In genomic region chr6:87428487-87429044, GRCm38 (mm10) we compare ENCODE assay signal across 33 mouse cellular contexts. TPM values are rescaled to one million over a fixed set of nuclear protein-coding genes. Genes with fewer than 3 reads are reported as not detected.
DNase-seq lines count a peak whose midpoint lies in the region; ATAC-seq and TF ChIP-seq lines count a peak whose summit lies in the region.
"Had no signal": no experiment of that assay in that cellular context is flagged by ENCODE, and none has a peak within 500 bp of the region (broad histone marks: within the 10 kb centered on the region; RNA-seq: fewer than 3 reads in every experiment).

Gene Bmp10, plus strand, starts transcription at chr6:87428994.

- H3K4me1 ChIP-seq in lung, embryonic 14.5 days (ENCODE audit: insufficient read depth): no peaks in the 10 kb centered on the region
- peaks cover 9% of the 10 kb centered on the region for H3K4me1 ChIP-seq in heart, embryonic 16.5 days (ENCODE audit: control insufficient read depth, insufficient read depth, low read length)
- H3K4me1 ChIP-seq in hindbrain, embryonic 16.5 days (ENCODE audit: control insufficient read depth, insufficient read depth, low read depth, low read length): no peaks in the 10 kb centered on the region
- H3K4me1 ChIP-seq: embryonic facial prominence, embryonic 10.5 days; intestine, embryonic 15.5 days had no signal

- no peaks in the 10 kb centered on the region for H3K36me3 ChIP-seq in lung, embryonic 14.5 days (ENCODE audit: insufficient read depth)
- H3K36me3 ChIP-seq in heart, embryonic 16.5 days (ENCODE audit: control insufficient read depth, insufficient read depth): no peaks in the 10 kb centered on the region
- H3K36me3 ChIP-seq in hindbrain, embryonic 16.5 days (ENCODE audit: control insufficient read depth, insufficient read depth, low read length): no peaks in the 10 kb centered on the region
- H3K36me3 ChIP-seq: embryonic facial prominence, embryonic 10.5 days; hindbrain, embryonic 15.5 days; intestine, embryonic 15.5 days; midbrain, embryonic 10.5 days; neural tube, embryonic 13.5 days had no signal

- TF ChIP-seq CTCF in lung, embryonic 14.5 days (IDR thresholded peaks at IDR 0.05; ENCODE audit: low read depth): no peak

- H3K9ac ChIP-seq in lung, embryonic 14.5 days: no peak within 1 kb of the TSS
- H3K9ac ChIP-seq in heart, embryonic 16.5 days (ENCODE audit: low read length): peak within 1 kb of the TSS; percentile 50
- no peak within 1 kb of the TSS for H3K9ac ChIP-seq in hindbrain, embryonic 16.5 days (ENCODE audit: low read depth, low read length)
- H3K9ac ChIP-seq: hindbrain, embryonic 15.5 days; intestine, embryonic 15.5 days; liver, embryonic 14.5 days; neural tube, embryonic 13.5 days had no signal

- H3K27me3 ChIP-seq in lung, embryonic 14.5 days (ENCODE audit: insufficient read depth, low read length): no peaks in the 10 kb centered on the region
- peaks cover 38% of the 10 kb centered on the region for H3K27me3 ChIP-seq in heart, embryonic 16.5 days (ENCODE audit: control insufficient read depth, insufficient read depth, low read length)
- H3K27me3 ChIP-seq in hindbrain, embryonic 16.5 days (replicated peaks; ENCODE audit: control insufficient read depth, insufficient read depth, low read length): no peaks in the 10 kb centered on the region
- H3K27me3 ChIP-seq: hindbrain, embryonic 15.5 days; intestine, embryonic 15.5 days; neural tube, embryonic 13.5 days had no signal

- no peaks in the 10 kb centered on the region for H3K9me3 ChIP-seq in lung, embryonic 14.5 days (ENCODE audit: low read depth, low read length)
- no peaks in the 10 kb centered on the region for H3K9me3 ChIP-seq in heart, embryonic 16.5 days (replicated peaks; ENCODE audit: control insufficient read depth, low read length)
- no peaks in the 10 kb centered on the region for H3K9me3 ChIP-seq in hindbrain, embryonic 16.5 days (ENCODE audit: control insufficient read depth, low read length)
- H3K9me3 ChIP-seq: embryonic facial prominence, embryonic 10.5 days; hindbrain, embryonic 15.5 days; intestine, embryonic 15.5 days; midbrain, embryonic 10.5 days; neural tube, embryonic 13.5 days had no signal

- 38% methylated on average over 7 of the region's 7 CpGs for WGBS in lung, embryonic 14.5 days
- 43% methylated on average over 7 of the region's 7 CpGs for WGBS in heart, embryonic 16.5 days
- WGBS in hindbrain, embryonic 16.5 days: 78% methylated on average over 7 of the region's 7 CpGs

- DNase-seq in lung, embryonic 14.5 days: peak; percentile 17
- DNase-seq in lung, postnatal 36 days: no peak
- no peak for DNase-seq in heart, postnatal 4 days
- no peak for DNase-seq in kidney, adult 9 months
- DNase-seq in retina, embryonic 14.5 days (ENCODE audit: low spot score): no peak
- DNase-seq: adrenal gland, postnatal 25 days; cerebellum, adult 8-10 months; gastrocnemius, postnatal 10 days; kidney, postnatal 36 days; layer of hippocampus, postnatal 36 days; thymus, adult 2 months had no signal

- H3K4me2 ChIP-seq in lung, embryonic 14.5 days: no peak within 1 kb of the TSS
- H3K4me2 ChIP-seq in heart, embryonic 16.5 days (ENCODE audit: low read depth, low read length): peak within 1 kb of the TSS; percentile 2; the same call in 1 of the 2 replicates
- H3K4me2 ChIP-seq in hindbrain, embryonic 16.5 days (ENCODE audit: low read length): no peak within 1 kb of the TSS
- H3K4me2 ChIP-seq: hindbrain, embryonic 15.5 days; intestine, embryonic 15.5 days; neural tube, embryonic 13.5 days had no signal

- ATAC-seq in lung, embryonic 14.5 days (ENCODE audit: insufficient read depth): no peak; the same call in 1 of the 2 replicates
- ATAC-seq in heart, embryonic 16.5 days (replicated peaks; ENCODE audit: extremely low read depth, insufficient read depth, low FRiP score): no peak
- no peak for ATAC-seq in hindbrain, embryonic 16.5 days
- ATAC-seq: forebrain, embryonic 16.5 days; intestine, embryonic 15.5 days; midbrain, embryonic 16.5 days had no signal

- H3K27ac ChIP-seq in lung, embryonic 14.5 days (ENCODE audit: low read depth): no peak within 1 kb of the TSS
- H3K27ac ChIP-seq in heart, embryonic 16.5 days (ENCODE audit: low read length): peak within 1 kb of the TSS; percentile 55
- H3K27ac ChIP-seq in hindbrain, embryonic 16.5 days (ENCODE audit: low read depth, low read length): no peak within 1 kb of the TSS
- H3K27ac ChIP-seq: embryonic facial prominence, embryonic 10.5 days; hindbrain, embryonic 15.5 days; intestine, embryonic 15.5 days; liver, embryonic 14.5 days; macrophage; midbrain, embryonic 10.5 days; neural tube, embryonic 13.5 days had no signal

- H3K4me3 ChIP-seq in lung, embryonic 14.5 days (ENCODE audit: low read depth, low read length): no peak within 1 kb of the TSS
- peak within 1 kb of the TSS; percentile 41 for H3K4me3 ChIP-seq in heart, embryonic 16.5 days (ENCODE audit: low read length)
- H3K4me3 ChIP-seq in hindbrain, embryonic 16.5 days (ENCODE audit: low read length): no peak within 1 kb of the TSS
- H3K4me3 ChIP-seq: embryonic facial prominence, embryonic 10.5 days; hindbrain, embryonic 15.5 days; intestine, embryonic 15.5 days; midbrain, embryonic 10.5 days; myocyte; neural tube, embryonic 13.5 days had no signal

RNA-seq across cellular contexts. Expression of gene Bmp10, which starts in this region (rescaled TPM):
- not detected in 2 replicates for polyA plus RNA-seq in lung, embryonic 14.5 days (2014; fragmentation: Nextera tagmentation; extraction: Ambion mirVana)
- 3.7 and 7.5 TPM in 2 replicates for polyA plus RNA-seq in heart, embryonic 16.5 days (2015; fragmentation: Nextera tagmentation; extraction: Ambion mirVana)
- 10 to 100 TPM; 61.7 to 65.3 TPM for total RNA-seq in heart, postnatal 4 days (2021)
- not detected in 2 replicates for polyA plus RNA-seq in hindbrain, embryonic 16.5 days (2015; fragmentation: Nextera tagmentation; extraction: Ambion mirVana)
- total RNA-seq: adrenal gland, postnatal 25 days; common myeloid progenitor, adult 5-6 weeks; ES-E14; gastrocnemius, postnatal 10 days; hematopoietic stem cell, adult 5-6 weeks; layer of hippocampus, adult 8-10 months; layer of hippocampus, postnatal 36 days; left cerebral cortex, postnatal 10 days had no signal
- polyA plus RNA-seq: brain, embryonic 14.5 days; embryonic facial prominence, embryonic 10.5 days; forebrain, embryonic 16.5 days; hindbrain, embryonic 15.5 days; intestine, embryonic 15.5 days; kidney, embryonic 14.5 days; limb, embryonic 11.5 days; macrophage; midbrain, embryonic 10.5 days; midbrain, embryonic 16.5 days; myocyte; neural tube, embryonic 13.5 days; small intestine, adult 2 months; stomach, embryonic 16.5 days had no signal

Comparison
In these comparisons a context has a peak if more than half of its experiments do, and no peak if none do; other contexts are left out.
1. Peak in DNase-seq in lung, embryonic 14.5 days; RNA of the gene not detected or under 1 TPM.